Mouse (Mus musculus) cerebellum, postnatal 25 days (tissue): ENCODE results near the gene Thbd.
A peak's percentile ranks its signal among the peaks of the same experiment; 100 is the strongest.

Experiments used
- DNase-seq, 2 experiments: peaks; one replicate each; pipeline ENCODE4 v3.0.0; 2021; ENCODE audit warnings: mixed read lengths in 2 of 2

Gene Thbd

DNA sequence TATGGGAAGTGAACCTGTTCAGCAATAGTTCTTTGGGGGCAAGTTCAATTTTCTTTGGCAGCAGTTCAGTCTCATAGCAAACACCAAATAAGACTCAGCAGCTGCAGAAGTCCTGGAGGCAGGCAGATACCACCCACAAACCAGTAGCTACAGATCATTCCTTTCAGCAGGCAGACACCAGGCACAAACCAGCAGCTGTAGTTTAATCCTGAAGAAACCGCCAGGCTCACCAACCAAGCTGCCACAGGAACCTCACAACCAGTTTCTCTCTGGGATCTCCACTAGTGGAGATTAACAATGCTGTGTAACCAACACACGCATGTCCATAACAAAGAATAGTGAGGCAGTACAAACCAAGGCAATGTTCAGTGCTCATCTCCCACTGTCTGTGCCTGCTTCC is 26.9 kb downstream of the Thbd start:
- DNase-seq = no peak

DNA sequence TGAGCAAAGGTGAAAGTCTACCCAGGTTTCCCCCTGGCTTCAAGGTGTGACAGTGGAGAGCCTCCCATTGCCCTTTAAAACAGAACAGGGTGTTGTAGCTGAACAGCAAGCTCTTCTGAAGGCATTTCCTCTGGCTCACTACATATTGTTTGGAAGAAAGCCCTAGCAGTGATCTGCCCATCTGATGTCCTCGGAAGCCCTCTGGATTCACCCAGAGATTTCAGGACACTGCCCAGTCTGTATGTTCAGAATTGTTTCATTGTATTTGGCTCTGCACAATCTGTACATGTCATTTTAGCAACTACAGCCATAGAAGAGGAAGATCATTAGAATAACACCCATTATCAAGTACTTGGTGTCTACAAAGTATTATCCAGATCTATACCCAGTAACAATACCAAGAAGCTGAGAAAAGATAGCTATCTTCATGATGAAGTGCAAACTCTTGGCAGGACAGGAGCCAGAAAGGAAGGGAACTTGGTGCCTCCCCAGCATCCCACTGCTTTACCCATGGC is 28.0 kb downstream of the Thbd start:
- DNase-seq = no peak

DNA sequence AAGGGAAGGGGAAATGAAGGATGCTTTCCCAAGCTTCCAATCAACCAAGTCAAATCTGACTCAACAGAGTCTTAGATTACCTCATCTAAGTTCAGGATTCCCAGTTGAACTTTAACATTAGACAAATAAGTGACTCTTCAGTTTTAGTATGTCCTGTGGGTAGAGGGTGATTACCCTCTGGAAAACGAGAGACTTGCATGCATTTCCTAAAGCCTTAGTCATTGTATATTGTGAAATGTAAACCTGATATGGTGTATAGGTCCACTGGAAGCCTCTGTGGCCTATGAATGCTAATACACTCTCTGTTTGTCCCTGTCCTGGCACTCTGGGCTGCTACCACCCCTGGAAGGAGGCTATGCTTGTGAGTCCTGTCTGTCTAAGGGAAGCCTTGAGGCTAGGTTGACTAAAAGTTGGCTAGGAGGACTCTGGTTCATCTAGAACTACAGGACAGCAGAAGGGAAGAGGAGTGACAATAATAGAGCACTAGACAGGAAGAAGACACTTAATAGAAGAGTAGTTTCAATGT is 29.1 kb downstream of the Thbd start:
- DNase-seq = no peak

DNA sequence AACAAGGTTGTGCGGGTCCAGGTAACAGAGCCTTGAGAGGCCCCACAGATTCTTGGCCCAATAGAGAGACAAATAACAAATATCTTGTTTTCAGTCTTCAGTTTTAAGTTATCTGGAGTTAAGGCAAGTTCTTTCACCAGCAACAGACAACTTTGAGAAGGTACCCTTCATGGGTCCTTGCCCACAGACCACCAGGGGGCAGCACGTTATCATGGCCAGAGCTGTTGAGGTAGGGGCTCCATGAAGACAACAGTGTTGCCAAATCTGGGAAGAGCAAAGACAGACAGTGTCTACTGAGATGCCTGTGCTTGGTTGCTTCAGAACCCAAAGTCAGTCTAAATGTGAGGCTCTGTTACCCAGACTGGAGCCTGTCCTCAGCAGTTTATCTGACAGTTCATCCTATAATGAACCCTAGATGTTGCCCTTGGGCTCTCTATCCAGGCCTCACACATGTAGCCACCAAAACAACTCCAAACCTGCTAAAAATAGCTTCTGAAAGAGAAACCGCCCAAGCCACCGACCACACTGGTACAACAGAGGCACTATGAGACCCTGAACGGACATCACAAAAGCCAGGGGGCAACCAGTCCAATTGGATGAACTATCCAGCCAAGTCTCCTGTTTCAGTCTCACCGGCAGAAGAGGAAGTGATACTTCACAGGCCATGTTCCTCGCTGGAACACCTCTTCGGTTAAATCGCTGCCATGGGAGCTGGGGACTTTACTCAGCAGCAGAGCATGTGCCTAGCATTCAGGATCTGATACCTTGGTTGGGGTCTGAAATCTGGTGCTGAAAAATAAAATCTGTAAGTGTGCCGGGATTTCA is 32.5 kb downstream of the Thbd start:
- DNase-seq = peak in 1 of 2 experiments; percentile 25

DNA sequence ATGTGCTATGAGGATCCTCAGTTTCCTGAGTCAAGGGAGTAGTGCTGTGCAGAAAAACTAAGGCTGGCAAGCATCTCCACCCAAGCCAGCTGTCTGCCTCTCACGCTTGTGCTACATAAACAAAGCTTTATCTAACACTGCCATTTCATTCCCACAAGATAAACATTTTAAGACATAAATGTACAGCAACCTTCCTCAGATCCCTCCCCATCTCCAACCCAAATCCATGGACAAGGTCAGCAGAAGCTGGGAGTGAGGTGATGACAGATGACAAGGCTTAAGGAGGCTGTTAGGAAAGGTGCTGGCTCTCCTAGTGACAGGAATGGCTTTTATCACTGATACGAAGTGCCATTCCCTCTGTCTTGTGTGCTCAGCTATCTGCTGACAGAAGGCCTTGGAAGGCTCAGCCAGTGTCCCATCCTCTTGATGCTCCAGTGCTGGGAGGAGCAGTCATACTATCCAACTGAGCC is 34.4 kb downstream of the Thbd start:
- DNase-seq = no peak

DNA sequence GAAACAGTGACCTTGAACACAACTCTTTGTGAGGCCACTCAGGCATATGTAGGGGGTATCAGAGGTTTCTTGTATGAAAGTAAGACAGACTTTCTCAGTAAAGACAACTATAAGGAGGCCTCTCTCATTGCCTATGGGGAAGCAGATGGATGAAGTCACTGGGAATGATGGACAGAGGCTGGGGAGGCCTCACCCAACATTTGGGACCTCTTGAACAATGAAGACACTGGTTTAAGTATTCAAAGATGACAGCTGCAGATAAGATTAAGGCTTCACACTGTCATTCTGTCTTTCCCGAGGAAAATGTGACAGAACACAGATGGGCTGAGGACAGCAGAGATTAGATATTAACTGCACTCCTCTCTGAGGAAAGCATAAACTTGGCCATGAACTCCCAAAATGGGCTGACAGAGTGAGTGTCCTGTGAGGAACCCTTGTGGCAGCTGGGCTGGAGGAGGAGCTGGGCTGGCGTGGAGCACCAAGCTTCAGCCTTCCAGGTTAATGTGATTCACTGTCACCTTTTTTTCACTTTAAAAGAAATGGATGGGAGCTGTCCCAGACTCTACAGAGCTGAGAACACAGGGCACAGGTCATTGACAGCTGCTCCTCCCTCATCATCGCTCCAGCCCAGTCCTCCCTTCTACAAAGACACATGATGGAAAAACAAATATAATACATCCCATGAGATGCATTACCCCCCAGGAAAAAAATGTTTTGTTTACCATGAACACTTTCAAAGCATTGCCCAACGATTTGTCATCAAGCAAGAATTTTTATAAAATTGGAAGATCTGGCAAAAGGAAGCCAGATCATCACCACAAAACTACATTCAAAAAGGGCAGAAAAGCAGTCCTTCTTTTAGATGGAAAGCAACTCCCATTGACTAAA is 36.0 kb downstream of the Thbd start:
- DNase-seq = no peak

DNA sequence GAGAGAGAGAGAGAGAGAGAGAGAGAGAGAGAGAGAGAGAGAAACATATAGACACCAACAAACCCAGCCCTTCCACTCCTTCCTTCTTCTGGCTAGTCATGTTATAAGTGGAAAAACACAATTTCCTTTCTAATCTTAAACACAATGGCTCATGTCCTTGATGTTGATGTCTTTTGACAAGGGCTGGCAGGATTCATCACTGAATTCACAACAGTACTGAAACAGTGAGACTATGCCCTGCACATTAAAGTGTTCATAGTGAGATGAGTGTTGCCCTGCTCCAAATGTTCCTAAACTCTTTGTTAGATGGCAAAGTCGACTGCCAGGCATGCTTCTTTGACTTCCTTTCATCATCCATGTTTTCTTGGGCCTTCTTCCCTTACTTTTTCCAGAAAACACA is 42.8 kb downstream of the Thbd start:
- no peak for DNase-seq

DNA sequence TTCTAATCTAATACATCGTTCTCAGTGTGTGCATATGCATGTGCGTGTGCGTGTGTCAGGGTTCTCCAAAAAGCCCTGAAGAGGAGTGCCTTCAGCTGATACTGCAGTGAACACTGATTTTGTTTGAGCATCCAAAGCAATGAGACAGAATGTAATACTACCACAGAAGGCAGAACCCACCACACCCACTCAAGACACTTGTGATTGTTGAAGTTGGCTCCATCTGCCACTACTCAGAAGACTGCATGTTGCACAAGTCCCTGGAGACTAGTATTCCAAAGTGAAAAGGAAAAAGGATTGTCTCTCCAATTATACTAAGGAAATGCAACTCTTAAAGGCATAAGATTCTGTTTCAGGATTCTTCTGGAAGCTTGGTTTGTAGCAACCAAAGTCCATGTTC is 43.5 kb downstream of the Thbd start:
- no peak for DNase-seq

DNA sequence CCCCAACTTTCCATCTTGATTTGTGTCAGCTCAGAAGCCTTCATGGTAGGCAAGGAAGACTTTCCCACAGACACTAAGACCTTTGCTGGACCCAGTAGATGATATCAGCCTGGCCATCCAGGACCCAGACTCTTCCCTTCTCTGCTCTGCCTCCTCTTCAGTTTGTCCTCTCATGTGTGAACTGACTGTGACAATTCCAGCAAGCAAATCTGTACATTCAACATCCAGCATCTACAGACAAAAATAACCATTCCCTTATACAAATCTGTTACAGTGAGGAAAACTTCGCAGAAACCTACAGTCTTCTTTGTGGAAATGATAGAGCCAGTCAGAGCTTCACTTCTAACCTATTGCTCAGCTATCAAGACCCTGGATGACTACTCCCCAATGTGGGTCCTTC is 50.8 kb downstream of the Thbd start:
- no peak for DNase-seq
